ENCODE assay signal across 21 mouse cellular contexts in genomic region chr1:65118150-65118913, GRCm38 (mm10). TPM values are rescaled to one million over a fixed set of nuclear protein-coding genes. Genes with fewer than 3 reads are reported as not detected.
DNase-seq lines count a peak whose midpoint lies in the region; ATAC-seq and TF ChIP-seq lines count a peak whose summit lies in the region.
"Had no signal": no experiment of that assay in that cellular context is flagged by ENCODE, and none has a peak within 500 bp of the region (broad histone marks: within the 10 kb centered on the region; RNA-seq: fewer than 3 reads in every experiment).

No protein-coding gene starts in this region.

- no peaks in the 10 kb centered on the region for H3K9me3 ChIP-seq in liver, embryonic 12.5 days (replicated peaks)
- H3K9me3 ChIP-seq in lung, postnatal 0 days (ENCODE audit: low read length), result no peaks in the 10 kb centered on the region
- H3K9me3 ChIP-seq in liver, embryonic 11.5 days (ENCODE audit: control insufficient read depth, low read length), result no peaks in the 10 kb centered on the region
- H3K9me3 ChIP-seq: forebrain, embryonic 12.5 days; liver, embryonic 15.5 days; midbrain, embryonic 15.5 days had no signal

- 41% methylated on average over 8 of the region's 8 CpGs for WGBS in liver, adult 2 months
- WGBS in liver, embryonic 12.5 days (ENCODE audit: insufficient replicate concordance), result 65% methylated on average over 8 of the region's 8 CpGs
- 36% methylated on average over 8 of the region's 8 CpGs for WGBS in kidney, adult 2 months
- WGBS in lung, postnatal 0 days, result 59% methylated on average over 8 of the region's 8 CpGs
- WGBS in liver, embryonic 11.5 days, result 67% methylated on average over 8 of the region's 8 CpGs

- no peak for TF ChIP-seq CTCF in liver, adult 2 months (IDR thresholded peaks at IDR 0.05; ENCODE audit: low read depth, low read length)
- no peak for TF ChIP-seq CTCF in kidney, adult 2 months (conservative IDR thresholded peaks at IDR 0.05; ENCODE audit: insufficient read depth, insufficient read length, low read depth, low read length)
- TF ChIP-seq CTCF in lung, postnatal 0 days (IDR thresholded peaks at IDR 0.05), result no peak

- no peak overlapping the region for H3K4me3 ChIP-seq in liver, adult 2 months (ENCODE audit: insufficient read depth, low read depth, low read length)
- H3K4me3 ChIP-seq in liver, embryonic 12.5 days, result no peak overlapping the region
- H3K4me3 ChIP-seq in kidney, adult 2 months (ENCODE audit: insufficient read depth, low read depth, low read length), result no peak overlapping the region
- H3K4me3 ChIP-seq in lung, postnatal 0 days (ENCODE audit: low read depth, low read length), result no peak overlapping the region
- H3K4me3 ChIP-seq in liver, embryonic 11.5 days (ENCODE audit: low read depth, low read length), result no peak overlapping the region
- H3K4me3 ChIP-seq: forebrain, embryonic 12.5 days; liver, embryonic 15.5 days; midbrain, embryonic 15.5 days had no signal

- H3K36me3 ChIP-seq in liver, adult 2 months (ENCODE audit: control insufficient read depth, insufficient read depth, low read length), result no peaks in the 10 kb centered on the region
- H3K36me3 ChIP-seq in liver, embryonic 12.5 days, result no peaks in the 10 kb centered on the region
- H3K36me3 ChIP-seq in kidney, adult 2 months (ENCODE audit: control insufficient read depth, insufficient read depth, low read length), result no peaks in the 10 kb centered on the region
- H3K36me3 ChIP-seq in lung, postnatal 0 days (ENCODE audit: insufficient read depth, low read length), result no peaks in the 10 kb centered on the region
- no peaks in the 10 kb centered on the region for H3K36me3 ChIP-seq in liver, embryonic 11.5 days (ENCODE audit: control insufficient read depth, insufficient read depth, low read length)
- H3K36me3 ChIP-seq: forebrain, embryonic 12.5 days; liver, embryonic 15.5 days; midbrain, embryonic 15.5 days had no signal

- no peak overlapping the region for H3K4me2 ChIP-seq in liver, embryonic 12.5 days
- H3K4me2 ChIP-seq in lung, postnatal 0 days (replicated peaks; ENCODE audit: low read depth, low read length), result no peak overlapping the region
- no peak overlapping the region for H3K4me2 ChIP-seq in liver, embryonic 11.5 days
- H3K4me2 ChIP-seq: forebrain, embryonic 12.5 days; liver, embryonic 15.5 days; midbrain, embryonic 15.5 days had no signal

- H3K27me3 ChIP-seq in liver, adult 2 months (ENCODE audit: control insufficient read depth, insufficient read depth, low read length), result no peaks in the 10 kb centered on the region
- H3K27me3 ChIP-seq in liver, embryonic 12.5 days (replicated peaks), result no peaks in the 10 kb centered on the region
- H3K27me3 ChIP-seq in kidney, adult 2 months (replicated peaks; ENCODE audit: control insufficient read depth, insufficient read depth, low read length), result no peaks in the 10 kb centered on the region
- H3K27me3 ChIP-seq in lung, postnatal 0 days (replicated peaks; ENCODE audit: insufficient read depth, low read length), result no peaks in the 10 kb centered on the region
- no peaks in the 10 kb centered on the region for H3K27me3 ChIP-seq in liver, embryonic 11.5 days (replicated peaks; ENCODE audit: control insufficient read depth, insufficient read depth, low read length)
- H3K27me3 ChIP-seq: forebrain, embryonic 12.5 days; liver, embryonic 15.5 days; midbrain, embryonic 15.5 days had no signal

- H3K9ac ChIP-seq in liver, adult 2 months (ENCODE audit: low read depth, low read length), result no peak overlapping the region
- H3K9ac ChIP-seq in liver, embryonic 12.5 days, result no peak overlapping the region
- no peak overlapping the region for H3K9ac ChIP-seq in lung, postnatal 0 days (replicated peaks; ENCODE audit: low read depth)
- no peak overlapping the region for H3K9ac ChIP-seq in liver, embryonic 11.5 days (ENCODE audit: low read depth, low read length)
- H3K9ac ChIP-seq: forebrain, embryonic 12.5 days; liver, embryonic 15.5 days; midbrain, embryonic 15.5 days had no signal

- DNase-seq in liver, adult 2 months (ENCODE audit: extremely low read depth, low read depth, low spot score), result peak; percentile 81
- DNase-seq in kidney, adult 2 months, result peak; percentile 93
- peak; percentile 65 to 89 for DNase-seq in kidney, postnatal 36 days
- no peak for DNase-seq in right cerebral cortex, adult 18-20 months
- no peak for DNase-seq in gastrocnemius, adult 18-20 months (ENCODE audit: low spot score)
- DNase-seq in lung, postnatal 0 days (ENCODE audit: low spot score), result no peak
- DNase-seq in liver, embryonic 11.5 days (ENCODE audit: low spot score), result no peak
- DNase-seq: cerebellum, adult 11 months; gastrocnemius, postnatal 10 days; left cerebral cortex, postnatal 4 days; thymus, adult 2 months had no signal

- peak overlapping the region; percentile 49; the same call in 1 of the 2 replicates for H3K27ac ChIP-seq in liver, adult 2 months (replicated peaks; ENCODE audit: insufficient read depth, low read depth, low read length)
- H3K27ac ChIP-seq in liver, embryonic 12.5 days, result no peak overlapping the region
- peak overlapping the region; percentile 95 for H3K27ac ChIP-seq in kidney, adult 2 months (ENCODE audit: insufficient read depth, low read depth, low read length)
- no peak overlapping the region for H3K27ac ChIP-seq in lung, postnatal 0 days (ENCODE audit: low read length)
- no peak overlapping the region for H3K27ac ChIP-seq in liver, embryonic 11.5 days (ENCODE audit: low read depth, low read length)
- H3K27ac ChIP-seq: forebrain, embryonic 12.5 days; hindbrain, postnatal 0 days; liver, embryonic 15.5 days; midbrain, embryonic 15.5 days had no signal

- ATAC-seq in liver, embryonic 12.5 days, result no peak
- ATAC-seq in lung, postnatal 0 days, result no peak
- ATAC-seq in liver, embryonic 11.5 days (replicated peaks; ENCODE audit: low FRiP score), result no peak
- ATAC-seq: hindbrain, postnatal 0 days; midbrain, embryonic 15.5 days had no signal

- H3K79me2 ChIP-seq in liver, adult 2 months (ENCODE audit: control insufficient read depth, insufficient read depth, low read length), result no peaks in the 10 kb centered on the region

- peaks cover 16% of the 10 kb centered on the region for H3K4me1 ChIP-seq in liver, adult 2 months (ENCODE audit: control insufficient read depth, insufficient read depth, low read length)
- H3K4me1 ChIP-seq in liver, embryonic 12.5 days, result no peaks in the 10 kb centered on the region
- H3K4me1 ChIP-seq in kidney, adult 2 months (ENCODE audit: control insufficient read depth, insufficient read depth, low read length), result peaks cover 17% of the 10 kb centered on the region; the same call in 1 of the 2 replicates
- H3K4me1 ChIP-seq in lung, postnatal 0 days (ENCODE audit: insufficient read depth, low read depth, low read length), result no peaks in the 10 kb centered on the region
- no peaks in the 10 kb centered on the region for H3K4me1 ChIP-seq in liver, embryonic 11.5 days (replicated peaks; ENCODE audit: control insufficient read depth, insufficient read depth, low read length)
- H3K4me1 ChIP-seq: liver, embryonic 15.5 days; midbrain, embryonic 15.5 days had no signal

- no peak for TF ChIP-seq POLR2A in liver, adult 2 months (IDR thresholded peaks at IDR 0.05; ENCODE audit: extremely low read depth, insufficient read depth, low read length)
- no peak for TF ChIP-seq POLR2A in kidney, adult 2 months (IDR thresholded peaks at IDR 0.05; ENCODE audit: low read depth, low read length)

- no peak for TF ChIP-seq EP300 in lung, postnatal 0 days (IDR thresholded peaks at IDR 0.05)

RNA-seq across cellular contexts. Expression of gene Gm28845, which starts 1.0 kb away (rescaled TPM):
- total RNA-seq in liver, adult 2 months (2014; rRNA removed), result not detected in 2 replicates
- not detected in 2 replicates for polyA plus RNA-seq in liver, adult 2 months (2012; rRNA removed)
- polyA plus RNA-seq in liver, embryonic 12.5 days (2016; fragmentation: Nextera tagmentation; extraction: Ambion mirVana), result not detected in 2 replicates
- 7.6 and 9.0 TPM in 2 replicates for polyA plus RNA-seq in kidney, adult 2 months (2012; rRNA removed)
- total RNA-seq in gastrocnemius, adult 18-20 months (2021), result not detected
- polyA plus RNA-seq in lung, postnatal 0 days (2015; fragmentation: Nextera tagmentation; extraction: Ambion mirVana), result not detected in 2 replicates
- polyA plus RNA-seq in liver, embryonic 11.5 days (2014; fragmentation: Nextera tagmentation; extraction: Ambion mirVana), result not detected in 2 replicates
- total RNA-seq: common myeloid progenitor, adult 5-6 weeks; gastrocnemius, postnatal 10 days; heart, adult 8-10 months; heart, postnatal 25 days had no signal
- polyA plus RNA-seq: embryonic facial prominence, embryonic 14.5 days; forebrain, embryonic 12.5 days; liver, embryonic 15.5 days; midbrain, embryonic 15.5 days; thymus, adult 2 months had no signal

RNA-seq across cellular contexts. Expression of gene D630023F18Rik, which starts 4.7 kb away (rescaled TPM):
- total RNA-seq in liver, adult 2 months (2014; rRNA removed), result not detected in 2 replicates
- polyA plus RNA-seq in liver, adult 2 months (2012; rRNA removed), result 0.17 TPM in 1 of 2 replicates, not detected in the other
- polyA plus RNA-seq in liver, embryonic 12.5 days (2016; fragmentation: Nextera tagmentation; extraction: Ambion mirVana), result 0.10 and 0.33 TPM in 2 replicates
- polyA plus RNA-seq in kidney, adult 2 months (2012; rRNA removed), result 64.3 and 85.6 TPM in 2 replicates
- total RNA-seq in gastrocnemius, adult 18-20 months (2021), result not detected
- polyA plus RNA-seq in lung, postnatal 0 days (2015; fragmentation: Nextera tagmentation; extraction: Ambion mirVana), result 0.10 TPM in 1 of 2 replicates, not detected in the other
- 0.32 and 0.49 TPM in 2 replicates for polyA plus RNA-seq in liver, embryonic 11.5 days (2014; fragmentation: Nextera tagmentation; extraction: Ambion mirVana)
- total RNA-seq: gastrocnemius, postnatal 10 days; heart, adult 8-10 months; heart, postnatal 25 days had no signal

RNA-seq across cellular contexts. Expression of gene Cryga, which starts 15.2 kb away (rescaled TPM):
- not detected in 2 replicates for total RNA-seq in liver, adult 2 months (2014; rRNA removed)
- polyA plus RNA-seq in liver, adult 2 months (2012; rRNA removed), result not detected in 2 replicates
- not detected in 2 replicates for polyA plus RNA-seq in liver, embryonic 12.5 days (2016; fragmentation: Nextera tagmentation; extraction: Ambion mirVana)
- polyA plus RNA-seq in kidney, adult 2 months (2012; rRNA removed), result 5.9 and 6.4 TPM in 2 replicates
- not detected for total RNA-seq in gastrocnemius, adult 18-20 months (2021)
- polyA plus RNA-seq in lung, postnatal 0 days (2015; fragmentation: Nextera tagmentation; extraction: Ambion mirVana), result not detected in 2 replicates
- not detected in 2 replicates for polyA plus RNA-seq in liver, embryonic 11.5 days (2014; fragmentation: Nextera tagmentation; extraction: Ambion mirVana)
- total RNA-seq: common myeloid progenitor, adult 5-6 weeks; gastrocnemius, postnatal 10 days; heart, adult 8-10 months; heart, postnatal 25 days had no signal
- polyA plus RNA-seq: embryonic facial prominence, embryonic 14.5 days; liver, embryonic 15.5 days; midbrain, embryonic 15.5 days had no signal

RNA-seq across cellular contexts. Expression of gene Crygb, which starts 36.2 kb away (rescaled TPM):
- total RNA-seq in liver, adult 2 months (2014; rRNA removed), result not detected in 2 replicates
- polyA plus RNA-seq in liver, adult 2 months (2012; rRNA removed), result not detected in 2 replicates
- polyA plus RNA-seq in liver, embryonic 12.5 days (2016; fragmentation: Nextera tagmentation; extraction: Ambion mirVana), result not detected in 2 replicates
- not detected in 2 replicates for polyA plus RNA-seq in kidney, adult 2 months (2012; rRNA removed)
- not detected for total RNA-seq in gastrocnemius, adult 18-20 months (2021)
- polyA plus RNA-seq in lung, postnatal 0 days (2015; fragmentation: Nextera tagmentation; extraction: Ambion mirVana), result not detected in 2 replicates
- polyA plus RNA-seq in liver, embryonic 11.5 days (2014; fragmentation: Nextera tagmentation; extraction: Ambion mirVana), result not detected in 2 replicates
- total RNA-seq: common myeloid progenitor, adult 5-6 weeks; gastrocnemius, postnatal 10 days; heart, adult 8-10 months; heart, postnatal 25 days; hindbrain, postnatal 0 days; layer of hippocampus, postnatal 14 days; left cerebral cortex, postnatal 4 days had no signal
- polyA plus RNA-seq: embryonic facial prominence, embryonic 14.5 days; forebrain, embryonic 12.5 days; liver, embryonic 15.5 days; midbrain, embryonic 15.5 days; thymus, adult 2 months had no signal

RNA-seq across cellular contexts. Expression of gene Crygc, which starts 44.8 kb away (rescaled TPM):
- not detected in 2 replicates for total RNA-seq in liver, adult 2 months (2014; rRNA removed)
- not detected in 2 replicates for polyA plus RNA-seq in liver, adult 2 months (2012; rRNA removed)
- polyA plus RNA-seq in liver, embryonic 12.5 days (2016; fragmentation: Nextera tagmentation; extraction: Ambion mirVana), result not detected in 2 replicates
- polyA plus RNA-seq in kidney, adult 2 months (2012; rRNA removed), result not detected in 2 replicates
- not detected for total RNA-seq in gastrocnemius, adult 18-20 months (2021)
- not detected in 2 replicates for polyA plus RNA-seq in lung, postnatal 0 days (2015; fragmentation: Nextera tagmentation; extraction: Ambion mirVana)
- not detected in 2 replicates for polyA plus RNA-seq in liver, embryonic 11.5 days (2014; fragmentation: Nextera tagmentation; extraction: Ambion mirVana)
- total RNA-seq: common myeloid progenitor, adult 5-6 weeks; gastrocnemius, postnatal 10 days; heart, adult 8-10 months; heart, postnatal 25 days; hindbrain, postnatal 0 days; layer of hippocampus, postnatal 14 days; left cerebral cortex, postnatal 4 days had no signal
- polyA plus RNA-seq: embryonic facial prominence, embryonic 14.5 days; forebrain, embryonic 12.5 days; hindbrain, postnatal 0 days; liver, embryonic 15.5 days; midbrain, embryonic 15.5 days had no signal

Comparison
In these comparisons a context has a peak if more than half of its experiments do, and no peak if none do; other contexts are left out.
1. DNase-seq: peak in liver, adult 2 months (single experiment), kidney, adult 2 months (single experiment) and kidney, postnatal 36 days (2 of 2); none in right cerebral cortex, adult 18-20 months (single experiment), gastrocnemius, adult 18-20 months (single experiment), lung, postnatal 0 days (single experiment) and liver, embryonic 11.5 days (single experiment).
2. H3K27ac ChIP-seq: peak in liver, adult 2 months (single experiment) and kidney, adult 2 months (single experiment); none in liver, embryonic 12.5 days (single experiment), lung, postnatal 0 days (single experiment) and liver, embryonic 11.5 days (single experiment).
3. RNA of gene D630023F18Rik, which starts 4.7 kb away (polyA plus RNA-seq): 64.3 to 85.6 TPM in kidney, adult 2 months; 0.32 to 0.49 TPM in liver, embryonic 11.5 days, 0.10 to 0.33 TPM in liver, embryonic 12.5 days, 0.17 TPM in liver, adult 2 months and 0.10 TPM in lung, postnatal 0 days; every median in the first group is over 10 times any median in the second.